Mouse (Mus musculus) midbrain, postnatal 0 days (tissue): ENCODE results near the gene Trpc4ap. TPM values are rescaled to one million over a fixed set of nuclear protein-coding genes. Genes with fewer than 3 reads are reported as not detected.
A peak's percentile ranks its signal among the peaks of the same experiment; 100 is the strongest.

Experiments
- ATAC-seq: fragments of 200-750 bp; cut with Nextera tagmentation; 2 replicates; pipeline ENCODE4 v1.8.0; 2017; ENCODE audit warnings: moderate number of reproducible peaks, mild to moderate bottlenecking, moderate TSS enrichment, moderate library complexity; ENCODE audit not compliant: low FRiP score
- DNase-seq: peaks from one replicate; pipeline ENCODE4 v3.0.0-alpha.2; 2015; ENCODE audit warnings: low spot score
- H3K27ac ChIP-seq: fragments of 300-500 bp; sonication (generic); 2 replicates; pipeline ENCODE4 v1.5.1; 2014; ENCODE audit warnings: low read depth, mild to moderate bottlenecking, low read length, mixed read lengths
- H3K27me3 ChIP-seq: fragments of 300-500 bp; sonication (generic); 2 replicates; pipeline ENCODE4 v1.6.1; 2014; ENCODE audit warnings: low read length, control low read depth, mixed read lengths; ENCODE audit not compliant: insufficient read depth
- H3K36me3 ChIP-seq: fragments of 300-500 bp; sonication (generic); 2 replicates; pipeline ENCODE4 v1.6.1; 2014; ENCODE audit warnings: low read length, control low read depth, mixed read lengths; ENCODE audit not compliant: insufficient read depth
- H3K4me1 ChIP-seq: fragments of 300-500 bp; sonication (generic); 2 replicates; pipeline ENCODE4 v1.6.1; 2014; ENCODE audit warnings: mild to moderate bottlenecking, control low read depth, antibody characterized with exemption, low read length, mixed read lengths; ENCODE audit not compliant: insufficient read depth
- H3K4me2 ChIP-seq: fragments of 300-500 bp; sonication (generic); 2 replicates; pipeline ENCODE4 v1.6.1; 2014; ENCODE audit warnings: low read depth, mild to moderate bottlenecking, low read length, mixed read lengths; ENCODE audit not compliant: poor library complexity, severe bottlenecking
- H3K4me3 ChIP-seq: fragments of 300-500 bp; sonication (generic); 2 replicates; pipeline ENCODE4 v1.5.1; 2014; ENCODE audit warnings: low read depth, mild to moderate bottlenecking, low read length, moderate library complexity
- H3K9ac ChIP-seq: fragments of 300-500 bp; sonication (generic); replicated peaks from 2 replicates; pipeline ENCODE4 v1.6.1; 2014; ENCODE audit warnings: mild to moderate bottlenecking, low read length, moderate library complexity, mixed read lengths; ENCODE audit not compliant: poor library complexity, severe bottlenecking
- H3K9me3 ChIP-seq: fragments of 300-500 bp; sonication (generic); 2 replicates; pipeline ENCODE4 v1.6.1; 2016; ENCODE audit warnings: low read length, control low read depth
- CTCF ChIP-seq: IDR thresholded peaks from 2 replicates; pipeline ENCODE4 v1.5.1; 2016; ENCODE audit warnings: antibody characterized with exemption, mild to moderate bottlenecking
- WGBS: fragments of 180-500 bp; shearing (Covaris S2); extraction: QIAGEN DNeasy Blood & Tissue Kit; methylation state at CpG from one replicate; pipeline ENCODE4 v1.1.7; 2014; 5-methylcytosine and 5-hydroxymethylcytosine counted together
- polyA plus RNA-seq: library from polyadenylated mRNA; unstranded; fragments of >200 nt; fragmentation: Nextera tagmentation; extraction: Ambion mirVana; gene quantifications from 2 replicates; pipeline ENCODE4 v1.2.1, GENCODE M21; 2015
- total RNA-seq: library from RNA; depleted of rRNA; stranded (reverse); fragments of >200 nt; gene quantifications from 2 replicates; pipeline ENCODE4 v1.2.3, GENCODE M21; 2014

Trpc4ap gene
- total and polyA plus RNA-seq, 2 experiments from 2014 or later, result 122 to 155 TPM

GRCm38 (mm10) chr2:155681194-155681593 lies 11.0 kb downstream of the Trpc4ap start:
- no peak overlapping the region for H3K27ac ChIP-seq
- no peaks in the 10 kb centered on the region for H3K27me3 ChIP-seq
- no peak overlapping the region for H3K4me2 ChIP-seq
- TF ChIP-seq CTCF, result no peak
- H3K9me3 ChIP-seq, result no peaks in the 10 kb centered on the region
- no peaks in the 10 kb centered on the region for H3K36me3 ChIP-seq
- H3K4me1 ChIP-seq, result no peaks in the 10 kb centered on the region
- no peak overlapping the region for H3K9ac ChIP-seq
- DNase-seq, result no peak
- H3K4me3 ChIP-seq, result no peak overlapping the region
- ATAC-seq, result no peak
- 73% methylated on average over 8 of the region's 8 CpGs for WGBS

- Histone ChIP-seq H3K27me3 (no peaks in the 10 kb centered on the region), H3K4me2 (no peak overlapping the region), H3K9ac (no peak overlapping the region), H3K4me1 (no peaks in the 10 kb centered on the region), H3K9me3 (no peaks in the 10 kb centered on the region), H3K36me3 (no peaks in the 10 kb centered on the region), H3K4me3 (no peak overlapping the region), H3K27ac (no peak overlapping the region)
- DNase-seq (no peak), ATAC-seq (no peak)
- 79% methylated on average over 5 of the region's 5 CpGs for WGBS
- TF ChIP-seq CTCF, result no peak
These were observed 11.6 kb downstream of the Trpc4ap start for GRCm38 (mm10) chr2:155680591-155680990.

- H3K9me3 ChIP-seq, result no peaks in the 10 kb centered on the region
- H3K4me1 ChIP-seq, result no peaks in the 10 kb centered on the region
- no peaks in the 10 kb centered on the region for H3K27me3 ChIP-seq
- H3K4me3 ChIP-seq, result no peak overlapping the region
- DNase-seq (no peak), ATAC-seq (no peak)
- H3K9ac ChIP-seq, result no peak overlapping the region
- H3K36me3 ChIP-seq, result no peaks in the 10 kb centered on the region
- 97% methylated on average over 4 of the region's 4 CpGs for WGBS
- no peak overlapping the region for H3K27ac ChIP-seq
- TF ChIP-seq CTCF, result no peak
- H3K4me2 ChIP-seq, result no peak overlapping the region
These were observed 12.5 kb downstream of the Trpc4ap start for GRCm38 (mm10) chr2:155679586-155680110.

GRCm38 (mm10) chr2:155675118-155675517 lies 17.1 kb downstream of the Trpc4ap start:
- Histone ChIP-seq H3K4me3 (no peak overlapping the region), H3K9me3 (no peaks in the 10 kb centered on the region), H3K9ac (no peak overlapping the region), H3K27me3 (no peaks in the 10 kb centered on the region), H3K36me3 (peaks cover 15% of the 10 kb centered on the region), H3K4me1 (no peaks in the 10 kb centered on the region), H3K4me2 (no peak overlapping the region), H3K27ac (no peak overlapping the region)
- TF ChIP-seq CTCF, result no peak
- DNase-seq (no peak), ATAC-seq (no peak)
- 70% methylated on average over 4 of the region's 4 CpGs for WGBS

- H3K4me2 ChIP-seq, result no peak overlapping the region
- 23% methylated on average over 2 of the region's 2 CpGs for WGBS
- no peak overlapping the region for H3K9ac ChIP-seq
- no peak for ATAC-seq
- no peaks in the 10 kb centered on the region for H3K27me3 ChIP-seq
- TF ChIP-seq CTCF, result peak; percentile 67
- DNase-seq, result peak; percentile 68
- no peak overlapping the region for H3K4me3 ChIP-seq
- no peak overlapping the region for H3K27ac ChIP-seq
- peaks cover 15% of the 10 kb centered on the region for H3K36me3 ChIP-seq
- H3K9me3 ChIP-seq, result no peaks in the 10 kb centered on the region
- H3K4me1 ChIP-seq, result no peaks in the 10 kb centered on the region
These were observed 18.6 kb downstream of the Trpc4ap start for GRCm38 (mm10) chr2:155673546-155673945.

- Histone ChIP-seq H3K36me3 (peaks cover 26% of the 10 kb centered on the region), H3K4me2 (no peak overlapping the region), H3K27ac (no peak overlapping the region), H3K4me3 (no peak overlapping the region), H3K9me3 (no peaks in the 10 kb centered on the region), H3K9ac (no peak overlapping the region), H3K4me1 (no peaks in the 10 kb centered on the region), H3K27me3 (no peaks in the 10 kb centered on the region)
- DNase-seq (peak; percentile 37), ATAC-seq (no peak)
- 79% methylated on average over 4 of the region's 4 CpGs for WGBS
- TF ChIP-seq CTCF, result no peak
These were observed 20.9 kb downstream of the Trpc4ap start for GRCm38 (mm10) chr2:155671236-155671635.
